Mouse (Mus musculus) olfactory bulb, adult 2 months (tissue): ENCODE measurements around the gene Wdtc1. TPM values are rescaled to one million over a fixed set of nuclear protein-coding genes. Genes with fewer than 3 reads are reported as not detected.

Source experiments
- H3K27ac ChIP-seq: fragments of 200-500 bp; 2 replicates; pipeline ENCODE4 v1.5.1; 2012; ENCODE audit warnings: low read depth, low read length; ENCODE audit not compliant: insufficient read depth
- H3K4me1 ChIP-seq: fragments of 200-500 bp; 2 replicates; pipeline ENCODE4 v1.6.1; 2012; ENCODE audit warnings: low read length; ENCODE audit not compliant: control insufficient read depth, insufficient read depth
- H3K4me3 ChIP-seq: fragments of 200-500 bp; 2 replicates; pipeline ENCODE4 v1.5.1; 2012; ENCODE audit warnings: mild to moderate bottlenecking, low read depth, low read length, moderate library complexity; ENCODE audit not compliant: insufficient read depth
- CTCF ChIP-seq: fragments of 200-500 bp; IDR thresholded peaks from 2 replicates; pipeline ENCODE4 v1.5.1; 2012; ENCODE audit warnings: low read depth, mild to moderate bottlenecking, low read length, moderate library complexity; ENCODE audit not compliant: insufficient read depth
- POLR2A ChIP-seq: fragments of 200-500 bp; IDR thresholded peaks from 2 replicates; pipeline ENCODE4 v1.6.1; 2012; ENCODE audit warnings: mild to moderate bottlenecking, low read depth, low read length, moderate library complexity; ENCODE audit not compliant: insufficient read depth
- WGBS: fragments of 180-500 bp; shearing (Covaris S2); methylation state at CpG from one replicate; pipeline ENCODE4 v1.1.7; 2018; 5-methylcytosine and 5-hydroxymethylcytosine counted together
- polyA plus RNA-seq: library from polyadenylated mRNA; stranded (reverse); fragments of >200 nt; gene quantifications from 2 replicates; pipeline ENCODE4 v1.2.4, GENCODE M21; 2012; ENCODE audit warnings: low replicate concordance; ENCODE audit not compliant: missing spikeins, insufficient read depth, insufficient read length

Wdtc1 gene
- polyA plus RNA-seq, 1 experiment = not detected

DNA sequence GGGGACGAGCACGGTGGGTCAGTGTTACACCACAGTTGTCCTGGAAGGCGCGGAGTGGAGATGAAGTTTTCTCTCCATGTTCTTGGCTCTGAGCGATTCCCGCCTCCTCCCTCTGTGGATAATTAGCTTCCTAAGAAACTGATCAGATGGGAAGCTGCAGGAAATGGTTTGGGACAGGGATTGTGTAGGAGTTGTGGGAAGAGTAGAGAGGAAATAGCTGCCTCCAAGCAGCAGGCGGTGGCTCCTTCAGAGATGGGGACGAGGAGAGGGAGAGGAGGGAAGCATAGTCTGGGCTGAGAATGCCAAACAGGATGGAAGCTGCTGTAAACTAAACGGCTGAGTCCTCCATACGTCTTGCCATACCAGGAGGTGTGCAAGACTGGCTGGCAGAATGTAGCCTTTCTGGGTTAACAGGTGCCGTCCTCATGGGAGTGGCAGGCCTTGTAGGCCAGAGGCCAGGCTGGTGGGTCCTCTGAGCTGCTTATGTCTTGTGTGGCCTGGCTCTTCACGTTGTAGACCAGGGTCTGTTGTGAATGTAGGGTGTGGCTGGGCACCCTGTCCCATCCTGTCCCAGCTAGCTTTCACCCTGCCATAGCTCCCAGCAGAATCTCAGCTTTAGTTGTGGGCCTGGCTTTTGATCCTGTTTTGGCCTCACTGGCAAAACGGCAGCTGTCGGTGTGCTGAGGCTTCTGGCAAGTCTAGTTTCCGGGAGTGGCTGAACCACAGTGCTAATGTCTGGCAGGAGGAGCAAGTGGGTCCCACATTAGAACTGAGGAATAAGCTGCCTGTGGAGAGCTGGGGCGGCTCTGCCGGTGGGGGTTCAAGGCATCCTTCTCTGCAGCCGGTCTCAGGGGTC is 38.1 kb upstream of the Wdtc1 start:
- H3K27ac ChIP-seq = peak overlapping the region; percentile 65
- WGBS = 33% methylated on average over 18 of the region's 18 CpGs

DNA sequence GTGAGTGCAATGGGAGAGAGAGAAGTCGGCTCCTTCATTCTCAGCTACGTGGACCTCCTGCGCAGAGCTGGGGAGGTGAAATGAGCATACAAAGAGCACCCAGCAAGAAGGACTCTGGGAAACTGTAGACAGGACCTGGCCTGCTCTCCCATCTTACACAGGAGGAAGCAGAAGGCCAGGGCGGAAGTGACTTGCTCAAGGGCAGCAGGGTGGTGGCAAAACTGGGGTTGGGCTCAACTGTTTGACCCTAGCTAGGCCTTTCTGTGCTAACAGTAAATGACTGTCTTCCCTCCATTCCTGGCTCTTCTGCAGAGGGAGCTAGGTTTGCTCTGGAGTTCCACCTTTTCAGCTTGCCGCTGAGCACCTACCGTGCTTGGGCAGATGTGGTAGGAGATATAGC is 37.3 kb upstream of the Wdtc1 start:
- Histone ChIP-seq H3K4me1 (peaks cover 60% of the 10 kb centered on the region), H3K4me3 (no peak overlapping the region), H3K27ac (no peak overlapping the region)
- WGBS = 89% methylated on average over 6 of the region's 6 CpGs
- TF ChIP-seq POLR2A = no peak
- TF ChIP-seq CTCF = no peak

More for the DNA sequence above, 38.1 kb upstream of the Wdtc1 start:
- H3K4me3 ChIP-seq = no peak overlapping the region
- TF ChIP-seq POLR2A = no peak
- TF ChIP-seq CTCF = no peak
- peaks cover 61% of the 10 kb centered on the region for H3K4me1 ChIP-seq

DNA sequence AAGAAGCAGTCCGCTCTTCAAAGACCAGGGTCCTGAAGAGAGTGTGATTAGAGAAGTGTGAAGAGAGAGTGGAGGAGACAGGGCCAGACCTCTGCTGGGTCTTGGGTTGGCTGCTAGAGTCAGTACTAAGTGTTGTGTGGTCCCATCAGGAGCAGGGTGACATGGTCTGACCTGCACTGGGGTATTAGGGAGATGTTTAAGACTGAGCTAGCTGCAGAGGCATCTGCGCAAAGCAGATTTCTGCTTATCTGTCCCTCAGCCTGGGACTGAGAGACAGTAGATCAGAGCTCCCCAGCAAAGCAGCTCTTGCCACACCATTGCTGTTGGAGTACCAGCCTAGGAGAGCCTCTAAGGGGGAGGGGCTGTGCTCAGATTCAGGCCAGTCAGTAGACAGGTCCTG is 36.8 kb upstream of the Wdtc1 start:
- 97% methylated on average over 2 of the region's 2 CpGs for WGBS
- 0 out of 2 replicates have a peak overlapping the region, but pooled peaks have one; percentile 15 for H3K27ac ChIP-seq
- no peak overlapping the region for H3K4me3 ChIP-seq
- peaks cover 59% of the 10 kb centered on the region for H3K4me1 ChIP-seq
- TF ChIP-seq CTCF (no peak), POLR2A (no peak)

DNA sequence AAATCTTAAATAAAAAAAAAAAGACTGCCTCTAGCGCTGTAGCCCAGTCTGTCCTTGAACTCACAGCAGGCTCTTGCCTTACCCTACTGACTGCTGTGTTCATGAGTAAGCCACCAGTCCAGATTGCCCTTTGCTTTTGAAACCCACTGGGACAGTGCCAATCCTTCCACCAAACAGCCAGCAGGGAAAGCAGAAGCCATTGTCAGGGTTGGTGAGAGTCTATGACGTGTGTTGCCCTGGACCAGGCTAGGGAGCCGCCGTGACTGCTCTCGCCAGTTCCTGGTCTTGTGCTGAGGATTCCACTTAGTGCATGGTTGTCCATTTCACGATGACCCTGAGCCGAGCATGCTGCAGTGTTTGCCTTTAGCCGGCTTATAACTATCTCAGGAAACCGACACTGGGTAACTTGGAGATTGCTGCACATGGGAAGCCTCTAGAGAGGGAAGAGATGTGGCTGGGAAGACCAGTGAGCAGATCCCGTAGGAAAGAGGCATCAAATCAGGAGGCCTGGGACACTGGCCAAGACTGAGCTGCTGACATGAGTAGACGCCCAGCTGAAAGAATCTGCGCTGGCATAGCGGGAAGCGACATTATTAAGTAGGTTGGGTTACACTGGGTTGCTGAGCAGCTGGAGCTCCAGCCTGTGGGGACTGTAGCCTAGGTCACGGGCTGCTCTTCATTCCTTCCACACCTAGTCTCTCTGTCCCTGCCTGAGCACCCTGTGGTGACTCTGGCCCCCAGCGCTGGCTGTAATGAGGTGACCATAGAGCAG is 35.7 kb upstream of the Wdtc1 start:
- 54% methylated on average over 16 of the region's 16 CpGs for WGBS
- H3K27ac ChIP-seq = no peak overlapping the region; the same call in 1 of the 2 replicates
- H3K4me3 ChIP-seq = no peak overlapping the region
- no peak for TF ChIP-seq POLR2A
- TF ChIP-seq CTCF = no peak
- H3K4me1 ChIP-seq = peaks cover 55% of the 10 kb centered on the region

- Histone ChIP-seq H3K4me1 (peaks cover 52% of the 10 kb centered on the region), H3K27ac (no peak overlapping the region), H3K4me3 (no peak overlapping the region)
- TF ChIP-seq POLR2A (no peak), CTCF (no peak)
Measured at GRCm38 (mm10) chr4:133387053-133387452, 33.8 kb upstream of the Wdtc1 start.

DNA sequence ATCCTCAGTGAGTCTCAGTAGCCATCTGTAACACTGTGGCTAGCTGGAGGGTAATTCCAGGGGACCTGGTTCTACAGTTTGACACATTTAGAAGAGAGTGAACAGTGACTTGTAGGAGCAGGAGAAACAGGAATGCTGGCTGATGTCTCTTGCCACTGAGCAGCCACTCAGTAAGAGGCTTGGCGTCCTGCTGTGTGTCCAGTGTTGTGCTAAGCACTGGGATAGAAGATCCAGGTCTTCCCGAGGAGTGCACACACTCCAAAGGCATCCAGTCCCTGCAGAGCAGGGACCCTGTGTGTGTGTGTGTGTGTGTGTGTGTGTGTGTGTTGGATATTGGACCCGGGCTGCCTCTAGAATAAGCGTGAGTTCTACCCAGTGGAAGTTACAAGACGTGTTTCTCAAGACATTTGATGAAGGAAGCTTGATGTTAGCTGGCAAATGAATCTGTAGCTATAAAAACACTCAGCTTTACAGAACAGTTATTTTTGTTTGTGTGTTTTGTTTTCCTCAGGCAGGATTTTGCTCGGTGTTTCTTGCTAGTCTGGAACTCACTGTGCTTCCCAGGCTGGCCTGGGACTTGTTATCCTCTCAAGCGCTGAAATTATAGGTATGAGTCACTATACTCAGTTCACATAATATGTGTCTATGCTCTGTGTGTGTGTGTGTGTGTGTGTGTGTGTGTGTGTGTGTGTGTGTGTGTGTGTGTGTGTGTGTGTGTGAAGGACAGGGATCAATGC is 32.9 kb upstream of the Wdtc1 start:
- TF ChIP-seq CTCF (no peak), POLR2A (no peak)
- Histone ChIP-seq H3K4me3 (no peak overlapping the region), H3K4me1 (peaks cover 46% of the 10 kb centered on the region), H3K27ac (peak overlapping the region; percentile 91)
- WGBS = 28% methylated on average over 7 of the region's 7 CpGs

GRCm38 (mm10) chr4:133381141-133381540 is 27.9 kb upstream of the Wdtc1 start:
- no peak for TF ChIP-seq POLR2A
- TF ChIP-seq CTCF = no peak
- H3K27ac ChIP-seq = no peak overlapping the region
- no peak overlapping the region for H3K4me3 ChIP-seq
- WGBS = 74% methylated on average over 8 of the region's 8 CpGs
- H3K4me1 ChIP-seq = peaks cover 51% of the 10 kb centered on the region

GRCm38 (mm10) chr4:133380532-133380931 is 27.3 kb upstream of the Wdtc1 start:
- TF ChIP-seq CTCF = no peak
- TF ChIP-seq POLR2A = no peak
- H3K4me1 ChIP-seq = peaks cover 50% of the 10 kb centered on the region
- H3K27ac ChIP-seq = no peak overlapping the region
- no peak overlapping the region for H3K4me3 ChIP-seq
- 71% methylated on average over 6 of the region's 6 CpGs for WGBS

- Histone ChIP-seq H3K4me3 (no peak overlapping the region), H3K4me1 (peaks cover 49% of the 10 kb centered on the region), H3K27ac (peak overlapping the region; percentile 69)
- TF ChIP-seq CTCF (no peak), POLR2A (no peak)
- WGBS = 56% methylated on average over 3 of the region's 3 CpGs
Measured at GRCm38 (mm10) chr4:133379861-133380260, 26.6 kb upstream of the Wdtc1 start.
